Mouse (Mus musculus) urinary bladder, adult 2 months (tissue): ENCODE results near the gene Sik3. TPM values are rescaled to one million over a fixed set of nuclear protein-coding genes. Genes with fewer than 3 reads are reported as not detected.
"Not testable (repeated sequence)": the region's sequence is repeated elsewhere in the genome, so short reads cannot be mapped to it uniquely, and the experiment has no call there.

ENCODE experiments used
- DNase-seq: peaks from one replicate; pipeline ENCODE4 v3.0.0; 2022; ENCODE audit warnings: low spot score
- polyA plus RNA-seq: library from polyadenylated mRNA; depleted of rRNA; stranded (reverse); fragments of >200 nt; gene quantifications from 2 replicates; pipeline ENCODE4 v1.2.3, GENCODE M21; 2012

Sik3 gene
- polyA plus RNA-seq, 1 experiment: 9.7 TPM

DNA sequence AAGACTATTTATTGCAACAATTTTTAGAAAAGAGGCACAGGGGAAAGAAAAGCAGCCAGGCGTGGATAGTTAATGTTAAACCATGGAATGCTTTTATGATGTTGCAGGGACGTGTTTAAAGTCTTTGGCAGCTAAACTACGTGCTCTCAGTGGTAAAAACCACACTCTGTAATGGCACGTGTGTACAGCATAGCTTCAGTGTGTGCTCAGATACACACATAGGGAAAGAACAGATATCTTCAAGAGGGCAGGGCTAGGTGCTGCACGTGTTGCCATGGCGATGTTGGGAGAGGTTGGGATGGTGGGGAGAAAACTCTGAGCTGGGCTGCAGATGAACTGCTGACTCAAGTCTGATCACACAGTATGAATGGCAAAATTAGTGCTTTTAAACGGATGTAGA lies 90.5 kb downstream of the Sik3 start:
- DNase-seq: no peak

DNA sequence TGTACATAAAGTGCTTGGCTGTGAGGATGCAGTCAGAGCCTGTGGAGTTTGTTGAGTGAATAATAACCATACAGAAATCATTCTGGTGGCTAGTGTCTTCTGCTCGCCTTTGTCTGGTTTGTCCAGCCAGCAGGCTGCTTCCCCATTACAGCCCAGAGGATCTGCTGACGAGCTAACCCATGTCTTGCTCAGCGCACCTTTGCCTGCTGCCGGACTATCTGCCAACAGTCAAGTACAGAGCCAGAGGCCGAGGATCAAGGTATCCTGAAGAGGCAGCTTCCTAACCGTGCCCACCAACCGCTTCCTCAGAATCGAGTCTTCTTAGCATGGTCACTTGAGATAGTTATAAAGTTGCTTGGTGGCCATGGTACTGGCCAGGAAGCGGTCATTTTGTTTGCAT lies 93.5 kb downstream of the Sik3 start:
- no peak for DNase-seq

GRCm38 (mm10) chr9:46110648-46111047 lies 98.0 kb downstream of the Sik3 start:
- DNase-seq: no peak

GRCm38 (mm10) chr9:46111334-46111733 lies 98.7 kb downstream of the Sik3 start:
- no peak for DNase-seq

- DNase-seq: no peak
Observed at GRCm38 (mm10) chr9:46112246-46112645, 99.6 kb downstream of the Sik3 start.

DNA sequence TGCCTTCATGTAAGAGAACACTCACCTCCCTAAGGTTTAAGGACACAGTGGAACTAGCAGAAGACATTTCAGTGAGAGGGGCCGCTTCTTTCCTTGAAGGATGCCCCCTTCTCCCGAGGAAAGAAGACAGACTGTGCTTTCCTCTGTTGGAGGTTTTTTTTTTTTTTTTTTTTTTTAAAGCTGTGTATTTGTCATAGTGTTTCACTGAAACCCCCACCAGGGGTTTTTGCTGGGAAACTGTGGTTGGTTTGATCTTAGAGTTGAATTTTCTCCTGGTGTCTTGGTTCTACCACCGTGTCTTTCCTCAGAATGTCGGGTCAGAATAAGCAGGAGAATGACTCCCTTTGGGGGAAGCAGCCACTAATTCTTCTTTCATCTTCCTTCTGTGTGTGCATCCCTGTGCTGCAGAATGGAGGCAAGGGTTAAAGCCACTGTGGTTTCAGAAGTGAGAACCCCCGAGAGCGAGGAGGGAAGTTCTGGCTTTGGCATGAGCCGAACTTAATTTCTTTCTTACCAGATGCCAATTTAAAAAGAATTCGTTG lies 106.3 kb downstream of the Sik3 start:
- DNase-seq: no peak

GRCm38 (mm10) chr9:46119943-46120441 lies 107.4 kb downstream of the Sik3 start:
- peak; percentile 60 for DNase-seq

GRCm38 (mm10) chr9:46120468-46121253 lies 108.0 kb downstream of the Sik3 start:
- no peak for DNase-seq

DNA sequence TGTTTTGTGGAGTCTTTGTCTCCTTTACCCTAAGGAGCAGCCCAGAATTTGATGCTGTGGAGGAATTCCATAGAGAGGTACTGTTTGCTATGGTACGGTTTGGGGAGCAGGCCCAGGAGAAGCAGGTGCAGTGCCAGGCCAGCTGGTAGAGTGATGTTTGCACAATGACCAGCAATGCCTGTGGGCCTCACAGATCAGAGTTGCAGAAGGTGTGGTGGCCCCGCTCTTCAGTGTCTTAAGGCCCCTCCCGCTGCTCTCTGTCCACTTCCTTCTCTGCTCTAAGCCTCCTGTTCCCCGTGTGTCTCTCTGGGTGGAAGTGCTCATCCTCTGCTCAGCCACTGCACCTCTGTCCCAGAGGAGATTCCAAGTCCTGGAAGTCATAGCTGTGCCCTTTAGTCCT lies 108.9 kb downstream of the Sik3 start:
- no peak for DNase-seq

DNA sequence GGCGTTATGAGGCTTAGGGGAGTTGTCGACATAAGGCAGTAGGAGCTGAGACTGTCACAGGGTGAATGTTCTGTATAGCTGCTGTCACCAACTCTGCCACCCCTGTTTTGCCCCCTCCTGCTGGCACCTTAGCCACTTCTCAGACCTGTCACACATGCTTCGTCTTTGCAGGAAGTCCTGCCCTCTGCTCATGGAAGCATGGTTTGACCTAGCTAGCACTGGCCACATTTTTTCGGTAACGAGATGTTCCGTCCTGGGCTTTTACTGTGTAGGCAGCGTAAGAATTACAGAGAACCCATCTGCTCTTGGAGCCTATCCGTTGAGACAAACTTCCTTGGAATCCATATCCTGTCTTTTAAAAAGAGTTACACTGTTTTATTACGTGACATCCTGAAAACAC lies 110.1 kb downstream of the Sik3 start:
- DNase-seq: no peak

GRCm38 (mm10) chr9:46126295-46126694 lies 113.7 kb downstream of the Sik3 start:
- DNase-seq: no peak

DNA sequence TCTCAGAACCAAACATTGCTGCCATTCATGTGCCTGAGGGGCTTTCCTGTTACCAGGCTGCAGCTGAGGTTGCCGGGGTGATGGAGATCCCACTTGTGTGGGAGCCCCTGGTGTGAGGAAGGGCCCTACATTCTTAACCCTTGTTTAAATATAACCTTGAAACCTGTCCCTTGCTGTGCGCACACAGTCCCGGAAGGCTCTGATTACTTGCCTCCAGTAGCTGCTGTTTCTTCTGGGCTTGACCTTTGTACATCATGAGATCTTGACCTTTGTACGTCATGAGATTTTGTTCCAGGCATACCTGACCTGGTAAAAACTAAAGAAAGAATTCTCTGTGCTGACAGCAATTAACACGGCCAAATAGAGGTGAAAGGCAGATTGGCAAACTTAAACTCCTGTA lies 114.7 kb downstream of the Sik3 start:
- no peak for DNase-seq

DNA sequence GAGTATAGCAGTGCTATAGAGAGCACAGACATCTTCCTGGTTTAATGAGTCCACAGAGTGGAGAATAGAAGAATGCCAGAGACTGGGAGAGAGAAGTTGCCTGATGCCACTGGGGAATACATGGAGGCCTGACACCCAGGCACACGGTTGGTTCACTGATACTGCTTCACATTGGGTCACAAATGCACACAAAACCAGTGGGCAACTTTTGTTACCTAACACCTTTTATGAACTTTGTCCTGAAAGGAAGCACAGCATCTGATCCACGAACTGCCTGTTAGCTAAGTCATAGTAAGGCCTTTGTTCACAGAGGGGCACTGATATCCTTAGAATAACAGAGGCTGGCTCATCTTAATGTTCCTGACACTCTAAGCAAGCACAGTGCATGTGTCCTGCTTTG lies 116.6 kb downstream of the Sik3 start:
- no peak for DNase-seq

GRCm38 (mm10) chr9:46132821-46133220 lies 120.2 kb downstream of the Sik3 start:
- DNase-seq: not testable (repeated sequence)

DNA sequence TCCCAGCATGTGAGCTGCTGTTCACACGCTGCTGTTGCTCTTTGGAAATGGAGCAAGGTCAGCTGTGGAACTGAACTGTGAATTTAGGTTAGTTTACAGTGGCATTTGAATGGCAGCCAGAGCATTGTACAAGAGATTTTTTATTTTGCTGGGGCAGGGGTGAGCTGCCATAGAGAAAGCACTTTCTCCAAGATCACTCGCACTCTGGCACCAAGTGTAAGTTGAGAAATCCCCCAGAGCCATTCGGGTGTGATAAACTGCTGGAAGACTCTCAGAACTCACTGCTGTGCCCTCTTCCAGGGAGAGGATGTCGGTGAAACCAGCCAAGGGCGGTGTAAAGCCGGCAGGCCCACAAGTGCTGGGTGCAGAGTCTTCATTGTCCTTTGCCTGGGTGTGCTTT lies 126.2 kb downstream of the Sik3 start:
- no peak for DNase-seq

- no peak for DNase-seq
Observed at GRCm38 (mm10) chr9:46140811-46141210, 128.2 kb downstream of the Sik3 start.

GRCm38 (mm10) chr9:46142031-46142430 lies 129.4 kb downstream of the Sik3 start:
- DNase-seq: no peak

GRCm38 (mm10) chr9:46142492-46142891 lies 129.9 kb downstream of the Sik3 start:
- DNase-seq: no peak

- DNase-seq: no peak
Observed at GRCm38 (mm10) chr9:46144976-46145375, 132.4 kb downstream of the Sik3 start.

DNA sequence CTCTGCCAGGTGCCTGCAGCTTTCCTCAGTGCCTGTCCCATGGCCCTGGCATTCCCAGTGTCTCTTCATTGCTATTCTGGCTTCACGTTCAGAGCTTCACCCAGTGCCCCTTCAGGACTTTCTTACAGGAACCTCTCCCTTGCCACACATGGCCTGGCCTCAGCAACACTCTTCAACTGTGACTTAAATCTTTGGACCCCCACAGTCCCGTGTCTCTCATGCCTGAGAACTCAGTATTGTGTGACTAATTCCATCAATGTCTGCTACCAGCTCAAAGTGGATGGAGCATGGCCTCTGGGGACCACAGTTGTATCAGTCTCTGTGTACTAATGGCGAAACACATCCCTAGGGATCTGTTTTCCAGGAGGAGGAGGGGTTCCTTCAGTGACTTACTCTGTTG lies 133.8 kb downstream of the Sik3 start:
- DNase-seq: no peak

GRCm38 (mm10) chr9:46148723-46149122 lies 136.1 kb downstream of the Sik3 start:
- DNase-seq: no peak

- DNase-seq: no peak
Observed at GRCm38 (mm10) chr9:46149392-46149791, 136.8 kb downstream of the Sik3 start.

DNA sequence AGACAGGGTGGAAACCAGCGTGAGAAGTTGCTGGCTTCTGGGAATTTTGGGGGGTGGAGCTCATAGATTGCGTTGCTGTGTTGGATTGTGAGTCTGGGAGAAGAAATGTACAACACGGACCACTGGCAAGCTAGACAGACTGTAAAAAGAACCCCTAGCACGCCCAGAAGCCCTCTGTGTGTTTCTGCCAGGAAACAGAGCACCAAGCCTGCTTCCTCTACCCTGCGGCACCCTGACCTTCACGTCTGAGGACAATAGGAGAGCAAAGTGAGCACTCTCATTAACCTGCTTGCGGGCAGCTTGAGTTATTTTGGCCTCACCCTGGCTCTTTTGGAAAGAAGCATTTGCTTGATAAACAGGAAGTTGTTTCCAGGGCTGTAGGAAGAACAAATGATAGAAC lies 137.5 kb downstream of the Sik3 start:
- DNase-seq: no peak
